Mouse (Mus musculus): Measurements from ENCODE around the gene Frmd4a. TPM values are rescaled to one million over a fixed set of nuclear protein-coding genes. Genes with fewer than 3 reads are reported as not detected.

Frmd4a gene
- total and polyA plus RNA-seq, 3 experiments = 32.6 to 55.7 (median 43.6) TPM

DNA sequence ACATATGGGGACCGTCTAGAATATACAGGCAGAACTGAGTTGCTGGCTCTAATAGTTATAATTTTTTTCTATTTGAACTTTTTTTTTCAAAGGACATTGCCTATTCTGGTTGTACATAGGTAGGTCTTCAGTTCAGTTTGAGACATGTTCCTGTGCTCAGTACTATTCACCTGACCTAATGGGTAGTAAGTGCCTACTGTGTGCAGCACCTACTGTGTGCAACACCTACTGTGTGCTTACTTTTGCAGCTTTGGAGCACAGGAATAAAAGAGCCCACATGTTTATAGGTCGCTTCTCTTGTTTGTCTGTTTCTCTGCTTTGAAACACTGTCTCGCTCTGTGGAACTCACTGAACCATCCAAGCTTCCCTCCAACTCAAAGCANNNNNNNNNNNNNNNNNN, 284.6 kb downstream of the Frmd4a start:
- no peaks in the 10 kb centered on the region for H3K27me3 ChIP-seq (ENCODE audit: insufficient read depth, low read length)
- no peaks in the 10 kb centered on the region for H3K4me1 ChIP-seq (ENCODE audit: insufficient read depth, low read depth, low read length)
- DNase-seq (ENCODE audit: low spot score) (no peak), ATAC-seq (ENCODE audit: extremely low read depth, insufficient number of reproducible peaks, low FRiP score, poor library complexity, severe bottlenecking) (no peak)
- H3K4me3 ChIP-seq (ENCODE audit: low read depth, low read length) = no peak overlapping the region
- H3K36me3 ChIP-seq (replicated peaks) = no peaks in the 10 kb centered on the region
- H3K9me3 ChIP-seq (replicated peaks) = no peaks in the 10 kb centered on the region
- no peak for TF ChIP-seq GATA1 (IDR thresholded peaks at IDR 0.05; ENCODE audit: borderline replicate concordance, low read length)
- no peak for TF ChIP-seq POLR2AphosphoS5 (IDR thresholded peaks at IDR 0.05; ENCODE audit: insufficient replicate concordance, low read depth, low read length)
- TF ChIP-seq GATA2 (IDR thresholded peaks at IDR 0.05; ENCODE audit: borderline replicate concordance, low read depth, low read length) = no peak
- no peak for TF ChIP-seq CTCF (IDR thresholded peaks at IDR 0.05; ENCODE audit: low read depth, low read length)
- TF ChIP-seq TAL1 (conservative IDR thresholded peaks at IDR 0.05; ENCODE audit: low read depth, low read length) = no peak

DNA sequence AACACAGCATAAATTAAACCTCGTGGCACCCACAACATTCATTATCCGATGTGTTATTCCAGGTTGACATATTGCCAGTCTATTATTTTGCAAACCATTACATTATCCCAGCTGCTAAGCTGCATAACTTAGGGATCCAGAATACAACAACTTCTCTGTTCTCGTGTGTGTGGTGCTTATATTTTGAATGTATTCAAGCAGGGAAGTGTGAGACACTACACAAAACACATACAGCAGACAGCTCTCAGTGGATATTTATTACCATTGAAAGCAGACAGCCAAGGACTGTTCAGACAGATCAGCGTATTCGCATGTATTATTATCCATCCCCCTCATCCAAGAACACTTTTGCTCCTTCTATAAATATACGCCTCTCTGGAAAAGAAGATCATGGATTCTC, 289.6 kb downstream of the Frmd4a start:
- DNase-seq (ENCODE audit: low spot score) (no peak), ATAC-seq (ENCODE audit: extremely low read depth, insufficient number of reproducible peaks, low FRiP score, poor library complexity, severe bottlenecking) (no peak)
- TF ChIP-seq GATA2 (IDR thresholded peaks at IDR 0.05; ENCODE audit: borderline replicate concordance, low read depth, low read length) (no peak), TAL1 (conservative IDR thresholded peaks at IDR 0.05; ENCODE audit: low read depth, low read length) (no peak), POLR2AphosphoS5 (IDR thresholded peaks at IDR 0.05; ENCODE audit: insufficient replicate concordance, low read depth, low read length) (no peak), GATA1 (IDR thresholded peaks at IDR 0.05; ENCODE audit: borderline replicate concordance, low read length) (no peak), CTCF (IDR thresholded peaks at IDR 0.05; ENCODE audit: low read depth, low read length) (no peak)
- no peaks in the 10 kb centered on the region for H3K36me3 ChIP-seq (replicated peaks)
- H3K4me1 ChIP-seq (ENCODE audit: insufficient read depth, low read depth, low read length) = no peaks in the 10 kb centered on the region
- no peaks in the 10 kb centered on the region for H3K9me3 ChIP-seq (replicated peaks)
- no peaks in the 10 kb centered on the region for H3K27me3 ChIP-seq (ENCODE audit: insufficient read depth, low read length)
- H3K4me3 ChIP-seq (ENCODE audit: low read depth, low read length) = no peak overlapping the region

DNA sequence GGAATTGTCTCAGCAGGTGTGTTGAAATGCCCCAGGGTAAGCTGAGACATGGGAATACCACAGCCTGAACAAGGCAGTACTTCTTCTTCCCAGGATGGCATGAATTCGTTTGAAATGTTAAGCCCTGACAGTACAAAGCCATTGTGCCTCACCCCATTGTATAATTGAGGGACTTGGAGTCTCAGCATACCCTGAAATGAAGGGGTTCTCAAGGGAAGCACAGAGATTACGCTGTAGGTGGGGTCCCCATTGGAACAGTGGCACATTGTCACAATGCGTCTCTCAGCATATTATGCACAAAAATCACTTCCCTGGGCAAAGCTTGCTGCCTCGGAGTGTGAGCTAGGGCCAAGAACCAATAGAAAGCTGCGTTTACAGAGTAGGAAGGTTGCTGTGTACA, 297.0 kb downstream of the Frmd4a start:
- DNase-seq (ENCODE audit: low spot score) (no peak), ATAC-seq (ENCODE audit: extremely low read depth, insufficient number of reproducible peaks, low FRiP score, poor library complexity, severe bottlenecking) (no peak)
- H3K4me3 ChIP-seq (ENCODE audit: low read depth, low read length) = no peak overlapping the region
- no peaks in the 10 kb centered on the region for H3K27me3 ChIP-seq (ENCODE audit: insufficient read depth, low read length)
- no peak for TF ChIP-seq CTCF (IDR thresholded peaks at IDR 0.05; ENCODE audit: low read depth, low read length)
- TF ChIP-seq GATA2 (IDR thresholded peaks at IDR 0.05; ENCODE audit: borderline replicate concordance, low read depth, low read length) = no peak
- TF ChIP-seq TAL1 (conservative IDR thresholded peaks at IDR 0.05; ENCODE audit: low read depth, low read length) = no peak
- no peak for TF ChIP-seq GATA1 (IDR thresholded peaks at IDR 0.05; ENCODE audit: borderline replicate concordance, low read length)
- no peak for TF ChIP-seq POLR2AphosphoS5 (IDR thresholded peaks at IDR 0.05; ENCODE audit: insufficient replicate concordance, low read depth, low read length)
- no peaks in the 10 kb centered on the region for H3K9me3 ChIP-seq (replicated peaks)
- H3K36me3 ChIP-seq (replicated peaks) = no peaks in the 10 kb centered on the region
- H3K4me1 ChIP-seq (ENCODE audit: insufficient read depth, low read depth, low read length) = no peaks in the 10 kb centered on the region

DNA sequence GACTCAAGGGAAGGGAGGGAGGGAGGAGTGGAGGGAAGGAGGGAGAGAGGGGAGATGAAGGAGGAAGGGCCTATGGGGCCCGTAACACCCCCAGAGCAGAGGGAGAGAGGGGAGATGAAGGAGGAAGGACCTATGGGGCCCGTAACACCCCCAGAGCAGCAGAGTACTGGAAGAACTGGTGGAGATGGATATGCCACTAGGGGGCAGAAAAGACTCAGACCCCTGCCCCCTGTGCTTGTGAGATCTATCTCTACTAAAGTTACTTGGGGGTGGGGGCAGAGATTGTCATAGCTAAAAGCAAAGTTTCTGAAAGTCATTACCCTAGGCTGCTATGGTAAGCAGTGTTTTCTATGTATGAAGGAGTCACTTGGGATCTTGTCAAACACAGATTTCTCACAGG, 299.1 kb downstream of the Frmd4a start:
- no peak overlapping the region for H3K4me3 ChIP-seq (ENCODE audit: low read depth, low read length)
- no peaks in the 10 kb centered on the region for H3K9me3 ChIP-seq (replicated peaks)
- no peaks in the 10 kb centered on the region for H3K27me3 ChIP-seq (ENCODE audit: insufficient read depth, low read length)
- no peaks in the 10 kb centered on the region for H3K4me1 ChIP-seq (ENCODE audit: insufficient read depth, low read depth, low read length)
- no peak for TF ChIP-seq GATA2 (IDR thresholded peaks at IDR 0.05; ENCODE audit: borderline replicate concordance, low read depth, low read length)
- no peak for TF ChIP-seq GATA1 (IDR thresholded peaks at IDR 0.05; ENCODE audit: borderline replicate concordance, low read length)
- TF ChIP-seq TAL1 (conservative IDR thresholded peaks at IDR 0.05; ENCODE audit: low read depth, low read length) = no peak
- no peak for TF ChIP-seq CTCF (IDR thresholded peaks at IDR 0.05; ENCODE audit: low read depth, low read length)
- no peak for TF ChIP-seq POLR2AphosphoS5 (IDR thresholded peaks at IDR 0.05; ENCODE audit: insufficient replicate concordance, low read depth, low read length)
- DNase-seq (ENCODE audit: low spot score) = no peak
- ATAC-seq (ENCODE audit: extremely low read depth, insufficient number of reproducible peaks, low FRiP score, poor library complexity, severe bottlenecking) = no peak
- H3K36me3 ChIP-seq (replicated peaks) = no peaks in the 10 kb centered on the region

DNA sequence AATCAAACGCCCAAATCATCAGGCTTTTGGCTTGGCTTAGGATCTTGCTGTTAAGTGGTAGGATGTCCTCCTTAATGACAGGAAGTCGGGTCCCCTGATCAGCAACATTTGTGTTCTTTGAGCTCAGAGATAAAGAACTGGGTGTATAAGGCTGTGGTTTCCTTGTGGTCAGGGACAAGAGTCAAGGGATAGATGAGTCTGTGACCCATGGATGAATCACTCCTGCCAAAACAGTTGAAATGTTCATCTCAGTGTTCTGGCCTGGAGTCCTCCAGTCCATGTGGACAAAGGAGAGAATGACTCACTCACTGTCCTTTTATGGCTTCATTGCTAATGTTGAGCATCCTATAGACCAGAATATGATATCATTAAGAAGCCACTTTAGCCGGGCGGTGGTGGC, 300.6 kb downstream of the Frmd4a start:
- Histone ChIP-seq H3K9me3 (replicated peaks) (no peaks in the 10 kb centered on the region), H3K4me1 (ENCODE audit: insufficient read depth, low read depth, low read length) (no peaks in the 10 kb centered on the region), H3K27me3 (ENCODE audit: insufficient read depth, low read length) (no peaks in the 10 kb centered on the region), H3K36me3 (replicated peaks) (no peaks in the 10 kb centered on the region), H3K4me3 (ENCODE audit: low read depth, low read length) (no peak overlapping the region)
- DNase-seq (ENCODE audit: low spot score) (no peak), ATAC-seq (ENCODE audit: extremely low read depth, insufficient number of reproducible peaks, low FRiP score, poor library complexity, severe bottlenecking) (peak; percentile 15; the same call in 1 of the 2 replicates)
- no peak for TF ChIP-seq POLR2AphosphoS5 (IDR thresholded peaks at IDR 0.05; ENCODE audit: insufficient replicate concordance, low read depth, low read length)
- no peak for TF ChIP-seq CTCF (IDR thresholded peaks at IDR 0.05; ENCODE audit: low read depth, low read length)
- no peak for TF ChIP-seq GATA1 (IDR thresholded peaks at IDR 0.05; ENCODE audit: borderline replicate concordance, low read length)
- TF ChIP-seq TAL1 (conservative IDR thresholded peaks at IDR 0.05; ENCODE audit: low read depth, low read length) = no peak
- TF ChIP-seq GATA2 (IDR thresholded peaks at IDR 0.05; ENCODE audit: borderline replicate concordance, low read depth, low read length) = no peak

DNA sequence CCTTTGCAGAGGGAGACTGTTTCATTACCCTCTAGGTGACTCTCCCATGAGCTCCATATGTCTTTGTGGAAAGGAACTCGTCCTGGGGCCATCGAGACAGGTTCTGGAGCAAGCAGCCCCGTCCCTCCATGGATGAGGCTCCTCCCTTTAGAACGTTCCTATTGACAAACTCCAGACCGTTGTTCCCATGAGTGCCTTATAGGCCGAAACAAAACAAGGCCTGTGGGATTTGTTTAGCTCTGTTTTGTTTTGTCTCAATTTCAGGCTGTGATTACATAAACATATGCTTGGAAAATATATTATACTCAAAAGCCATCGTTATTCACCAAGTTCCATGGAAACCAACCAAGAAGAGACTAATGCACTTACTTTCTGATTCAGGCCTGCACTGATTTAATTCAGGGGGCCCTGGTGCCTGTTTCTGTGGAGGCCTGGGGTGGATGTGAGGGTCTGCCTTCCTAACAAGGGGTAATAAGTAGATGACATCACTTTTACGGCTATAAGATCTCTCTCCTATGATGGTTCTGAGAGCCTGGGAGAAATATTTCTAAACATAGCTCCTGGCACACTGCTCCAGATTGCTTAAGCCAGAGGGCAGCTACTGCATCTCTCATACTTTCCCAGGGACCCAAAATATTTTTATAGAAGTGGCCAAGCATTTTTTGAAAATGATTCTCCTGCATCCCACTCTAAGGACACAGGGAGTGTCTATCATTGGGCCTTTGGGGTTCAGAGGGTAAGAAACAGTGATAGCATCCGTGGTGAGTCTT, 308.9 kb downstream of the Frmd4a start:
- Histone ChIP-seq H3K9me3 (replicated peaks) (no peaks in the 10 kb centered on the region), H3K27me3 (ENCODE audit: insufficient read depth, low read length) (peaks cover 2% of the 10 kb centered on the region), H3K4me1 (ENCODE audit: insufficient read depth, low read depth, low read length) (no peaks in the 10 kb centered on the region), H3K4me3 (ENCODE audit: low read depth, low read length) (no peak overlapping the region), H3K36me3 (replicated peaks) (no peaks in the 10 kb centered on the region)
- DNase-seq (ENCODE audit: low spot score) = no peak
- no peak for TF ChIP-seq GATA2 (IDR thresholded peaks at IDR 0.05; ENCODE audit: borderline replicate concordance, low read depth, low read length)
- TF ChIP-seq CTCF (IDR thresholded peaks at IDR 0.05; ENCODE audit: low read depth, low read length) = no peak
- TF ChIP-seq POLR2AphosphoS5 (IDR thresholded peaks at IDR 0.05; ENCODE audit: insufficient replicate concordance, low read depth, low read length) = no peak
- no peak for TF ChIP-seq GATA1 (IDR thresholded peaks at IDR 0.05; ENCODE audit: borderline replicate concordance, low read length)
- TF ChIP-seq TAL1 (conservative IDR thresholded peaks at IDR 0.05; ENCODE audit: low read depth, low read length) = no peak
- ATAC-seq (ENCODE audit: extremely low read depth, insufficient number of reproducible peaks, low FRiP score, poor library complexity, severe bottlenecking) = no peak

Measured in G1E (cell line).